Mouse (Mus musculus): ENCODE measurements around the gene Grik4. TPM values are rescaled to one million over a fixed set of nuclear protein-coding genes. Genes with fewer than 3 reads are reported as not detected.
A peak's percentile ranks its signal among the peaks of the same experiment; 100 is the strongest.

The Grik4 gene
- total RNA-seq, 1 experiment from 2014 or later, result not detected

- no peak for ATAC-seq (ENCODE audit: extremely low read depth, insufficient number of reproducible peaks, low FRiP score, poor library complexity, severe bottlenecking)
These were observed 453.5 kb downstream of the Grik4 start for GRCm38 (mm10) chr9:42490589-42491382.

DNA sequence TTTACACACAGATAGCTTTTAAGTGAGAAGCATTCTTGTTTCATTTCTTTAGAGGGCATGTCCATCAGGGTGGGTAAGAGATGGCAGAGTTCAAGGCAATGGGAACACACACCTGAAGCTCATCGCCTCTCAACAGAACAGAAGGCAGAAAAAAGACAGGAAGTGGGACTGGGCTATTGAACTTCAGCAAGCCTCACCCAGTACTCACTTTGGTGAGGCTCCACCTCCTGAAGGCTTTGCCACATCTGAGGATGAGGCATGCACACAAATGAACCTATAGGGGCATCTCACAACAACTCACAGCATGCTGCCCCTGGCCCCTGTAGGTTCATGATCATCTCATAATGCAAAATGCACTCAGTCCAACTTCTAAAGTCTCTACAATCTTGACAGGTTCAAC lies 456.2 kb downstream of the Grik4 start:
- ATAC-seq (ENCODE audit: extremely low read depth, insufficient number of reproducible peaks, low FRiP score, poor library complexity, severe bottlenecking), result 0 out of 2 replicates have a peak, but pooled peaks have one; percentile 36

DNA sequence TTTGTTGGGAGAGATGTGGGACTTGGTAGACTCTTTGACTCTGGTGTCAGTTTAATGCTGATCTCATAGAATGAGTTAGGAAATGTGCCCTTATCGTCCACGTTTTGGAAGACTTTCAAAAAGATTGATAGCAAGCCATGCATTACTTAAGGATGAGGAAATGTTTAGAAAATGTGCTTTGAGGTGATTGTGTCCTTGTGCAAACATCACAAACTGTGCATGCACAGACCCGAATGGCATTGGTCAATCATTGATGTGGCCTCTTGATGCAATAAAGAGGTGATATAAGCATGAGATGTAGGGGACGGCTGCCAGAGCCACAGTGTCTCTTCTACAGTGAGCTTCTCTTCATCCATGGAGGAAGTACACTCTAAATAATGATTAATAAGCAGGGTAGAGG lies 457.4 kb downstream of the Grik4 start:
- no peak for ATAC-seq (ENCODE audit: extremely low read depth, insufficient number of reproducible peaks, low FRiP score, poor library complexity, severe bottlenecking)

DNA sequence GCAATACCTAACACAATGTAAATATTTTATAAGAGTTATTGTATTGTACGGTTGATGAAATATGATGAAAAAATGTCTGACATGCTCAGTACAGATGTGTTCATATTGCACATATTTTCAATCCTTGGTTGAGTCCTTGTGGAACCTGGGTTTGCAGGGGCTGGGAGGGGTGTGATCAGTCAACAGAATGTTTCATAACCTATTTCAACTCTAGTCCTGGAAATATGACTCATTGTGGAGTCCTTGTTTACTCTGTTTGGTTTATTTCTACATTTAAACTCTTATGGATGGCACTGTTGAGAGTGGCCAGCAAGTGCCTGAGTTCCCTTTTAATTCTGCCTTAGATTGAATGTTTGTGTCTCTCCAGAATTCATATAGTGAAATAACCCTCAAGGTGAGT lies 459.6 kb downstream of the Grik4 start:
- no peak for ATAC-seq (ENCODE audit: extremely low read depth, insufficient number of reproducible peaks, low FRiP score, poor library complexity, severe bottlenecking)

GRCm38 (mm10) chr9:42482944-42483343 lies 461.3 kb downstream of the Grik4 start:
- ATAC-seq (ENCODE audit: extremely low read depth, insufficient number of reproducible peaks, low FRiP score, poor library complexity, severe bottlenecking), result no peak

DNA sequence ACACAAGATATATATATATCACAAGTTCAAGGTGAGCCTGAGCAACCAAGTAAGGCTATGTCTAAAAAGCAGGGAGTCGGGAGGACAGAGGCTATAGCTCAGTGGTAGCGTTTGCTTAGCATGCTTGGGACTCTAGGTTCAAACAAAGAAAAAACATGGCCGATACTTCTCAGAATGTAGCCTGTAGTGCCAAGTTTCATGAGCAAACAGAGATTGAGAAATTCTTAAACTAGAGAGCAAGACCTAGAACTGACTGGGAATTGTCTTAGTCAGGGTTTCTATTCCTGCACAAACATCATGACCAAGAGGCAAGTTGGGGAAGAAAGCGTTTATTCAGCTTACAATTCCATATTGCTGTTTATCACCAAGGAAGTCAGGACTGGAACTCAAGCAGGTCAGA lies 468.1 kb downstream of the Grik4 start:
- no peak for ATAC-seq (ENCODE audit: extremely low read depth, insufficient number of reproducible peaks, low FRiP score, poor library complexity, severe bottlenecking)

- no peak for ATAC-seq (ENCODE audit: extremely low read depth, insufficient number of reproducible peaks, low FRiP score, poor library complexity, severe bottlenecking)
These were observed 470.0 kb downstream of the Grik4 start for GRCm38 (mm10) chr9:42474244-42474643.

GRCm38 (mm10) chr9:42471921-42472747 lies 472.2 kb downstream of the Grik4 start:
- ATAC-seq (ENCODE audit: extremely low read depth, insufficient number of reproducible peaks, low FRiP score, poor library complexity, severe bottlenecking), result peak; percentile 78

GRCm38 (mm10) chr9:42471214-42471613 lies 473.1 kb downstream of the Grik4 start:
- ATAC-seq (ENCODE audit: extremely low read depth, insufficient number of reproducible peaks, low FRiP score, poor library complexity, severe bottlenecking), result no peak

DNA sequence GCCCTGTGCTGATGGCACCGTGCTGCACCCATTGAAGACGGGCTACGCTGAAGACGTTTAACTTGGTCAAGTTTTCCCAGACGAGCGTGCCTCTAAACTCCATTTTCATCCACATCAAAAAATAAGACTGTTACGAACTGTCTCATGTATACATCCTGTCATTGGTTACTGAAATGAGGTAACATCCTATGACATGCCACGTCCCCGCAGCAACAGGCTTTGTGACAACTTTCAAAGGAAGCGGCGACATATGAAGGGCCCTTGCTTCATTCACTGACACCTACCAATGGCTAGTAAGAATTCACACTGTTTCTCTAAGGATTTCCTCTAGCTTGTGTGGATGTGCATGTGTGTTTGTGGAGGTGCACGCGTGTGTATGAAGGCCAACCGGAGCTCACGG lies 475.0 kb downstream of the Grik4 start:
- no peak for ATAC-seq (ENCODE audit: extremely low read depth, insufficient number of reproducible peaks, low FRiP score, poor library complexity, severe bottlenecking)

DNA sequence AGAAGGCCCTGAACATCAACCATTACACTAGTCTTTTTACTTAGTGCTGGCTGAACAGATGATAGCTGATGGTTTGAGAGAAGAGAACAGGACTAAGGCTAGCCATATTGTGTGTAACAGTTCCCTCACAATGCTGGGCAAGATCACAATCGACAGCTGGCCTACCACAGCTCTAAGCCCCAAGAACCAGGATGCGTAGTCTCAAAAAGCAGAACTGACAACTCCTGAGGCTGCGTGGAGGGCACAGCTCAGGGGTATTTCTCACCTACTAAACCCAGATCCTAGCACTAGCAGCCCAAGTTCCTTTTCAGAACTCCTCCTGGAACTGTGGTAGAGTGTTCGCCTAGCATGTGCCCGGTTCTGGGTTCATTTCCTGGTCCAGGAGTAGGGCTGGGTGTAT lies 475.9 kb downstream of the Grik4 start:
- no peak for ATAC-seq (ENCODE audit: extremely low read depth, insufficient number of reproducible peaks, low FRiP score, poor library complexity, severe bottlenecking)

Other genes with a start within 250 kb of the Grik4 start
- gene Arhgef12, start 162.7 kb upstream of the Grik4 start, total RNA-seq (2017), result 6.4 and 7.0 TPM in 2 replicates
- gene Tmem136, start 172.1 kb upstream of the Grik4 start, total RNA-seq (2017), result not detected in 2 replicates

All from neutrophil, adult 5-6 weeks (primary cell).